Mouse (Mus musculus) megakaryocyte, embryonic 14.5 days (primary cell): ENCODE measurements around the gene Papss2. TPM values are rescaled to one million over a fixed set of nuclear protein-coding genes. Genes with fewer than 3 reads are reported as not detected.

Experiments used
- H3K27me3 ChIP-seq: replicated peaks from 2 replicates; pipeline ENCODE3; 2012; ENCODE audit warnings: inconsistent platforms
- H3K36me3 ChIP-seq: replicated peaks from 2 replicates; pipeline ENCODE3; 2012; ENCODE audit warnings: low read length, inconsistent platforms, mixed read lengths
- H3K4me1 ChIP-seq: 2 replicates; pipeline ENCODE4 v1.6.1; 2012; ENCODE audit warnings: inconsistent platforms
- H3K4me3 ChIP-seq: replicated peaks from 2 replicates; pipeline ENCODE3; 2012; ENCODE audit warnings: moderate library complexity, mild to moderate bottlenecking, inconsistent platforms
- H3K9me3 ChIP-seq: 2 replicates; pipeline ENCODE4 v1.6.1; 2012; ENCODE audit warnings: inconsistent platforms
- FLI1 ChIP-seq: IDR thresholded peaks from 2 replicates; pipeline ENCODE4 v1.6.1; 2012; ENCODE audit warnings: low read length, inconsistent platforms, mixed read lengths
- GATA1 ChIP-seq: IDR thresholded peaks from 3 replicates; pipeline ENCODE4 v1.6.1; 2012; ENCODE audit warnings: mixed read lengths, low read length, inconsistent platforms, borderline replicate concordance
- polyA plus RNA-seq: library from polyadenylated mRNA; stranded (reverse); fragments of >175 nt; gene quantifications from 2 replicates; pipeline ENCODE4 v1.2.3, GENCODE M21; 2012; ENCODE audit warnings: low replicate concordance; ENCODE audit not compliant: insufficient read depth

Papss2 gene
- polyA plus RNA-seq, 1 experiment: 0.66 TPM

DNA sequence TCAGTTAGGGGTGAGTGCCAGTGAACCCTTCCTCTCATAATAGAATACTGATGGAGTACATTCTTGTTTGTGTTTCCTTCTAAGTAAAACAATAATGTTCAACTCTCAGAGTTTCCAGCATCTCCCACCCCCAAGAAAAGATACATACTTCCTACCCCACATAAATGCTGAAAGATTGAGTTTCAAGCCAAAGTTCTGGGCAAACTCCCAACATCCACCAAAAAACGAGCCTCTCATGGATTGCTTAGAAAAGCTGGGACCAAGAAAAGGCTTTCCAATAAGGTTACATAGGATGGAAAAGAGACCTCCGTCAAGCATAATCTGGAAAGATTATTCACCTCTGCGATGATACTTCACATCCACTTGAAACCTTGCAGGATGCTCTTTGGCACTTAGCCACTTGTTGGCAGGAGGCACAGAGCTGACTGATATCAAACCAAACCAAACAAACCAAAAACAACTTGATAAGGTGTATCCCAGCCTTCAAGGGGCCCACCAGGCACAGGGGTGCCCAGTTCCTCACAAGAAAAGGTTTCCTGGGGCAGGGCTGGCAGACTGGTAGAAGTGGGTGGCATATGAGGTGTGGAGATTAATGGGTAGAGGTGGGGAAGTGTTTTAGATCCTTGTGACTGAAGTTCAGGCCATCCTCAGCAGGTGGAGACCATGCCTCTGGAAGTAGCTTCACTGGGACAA lies 26.5 kb upstream of the Papss2 start:
- no peaks in the 10 kb centered on the region for H3K36me3 ChIP-seq
- peaks cover 2% of the 10 kb centered on the region for H3K27me3 ChIP-seq
- peaks cover 17% of the 10 kb centered on the region for H3K4me1 ChIP-seq
- TF ChIP-seq GATA1: no peak
- TF ChIP-seq FLI1: no peak
- H3K9me3 ChIP-seq: no peaks in the 10 kb centered on the region
- H3K4me3 ChIP-seq: no peak overlapping the region

DNA sequence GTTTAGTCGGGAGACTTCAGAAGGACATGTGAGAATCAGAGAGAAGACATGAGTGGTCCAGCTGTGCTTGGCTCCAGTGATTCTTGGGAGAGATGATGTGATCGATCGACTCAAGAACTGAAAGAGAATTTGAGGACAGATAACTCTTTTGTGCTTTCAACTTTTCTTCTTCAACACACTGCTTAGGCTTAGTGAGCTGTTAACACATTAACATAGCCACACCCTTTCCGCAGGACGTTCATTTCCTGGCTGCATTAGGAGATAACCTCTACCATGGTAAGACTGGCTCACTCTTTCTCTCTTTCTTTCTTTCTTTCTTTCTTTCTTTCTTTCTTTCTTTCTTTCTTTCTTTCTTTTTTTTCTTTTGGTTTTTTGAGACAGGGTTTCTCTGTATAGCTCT lies 25.9 kb upstream of the Papss2 start:
- TF ChIP-seq FLI1 (no peak), GATA1 (no peak)
- peak overlapping the region; percentile 62 for H3K4me3 ChIP-seq
- no peaks in the 10 kb centered on the region for H3K36me3 ChIP-seq
- H3K9me3 ChIP-seq: no peaks in the 10 kb centered on the region
- H3K4me1 ChIP-seq: peaks cover 17% of the 10 kb centered on the region
- H3K27me3 ChIP-seq: peaks cover 2% of the 10 kb centered on the region

DNA sequence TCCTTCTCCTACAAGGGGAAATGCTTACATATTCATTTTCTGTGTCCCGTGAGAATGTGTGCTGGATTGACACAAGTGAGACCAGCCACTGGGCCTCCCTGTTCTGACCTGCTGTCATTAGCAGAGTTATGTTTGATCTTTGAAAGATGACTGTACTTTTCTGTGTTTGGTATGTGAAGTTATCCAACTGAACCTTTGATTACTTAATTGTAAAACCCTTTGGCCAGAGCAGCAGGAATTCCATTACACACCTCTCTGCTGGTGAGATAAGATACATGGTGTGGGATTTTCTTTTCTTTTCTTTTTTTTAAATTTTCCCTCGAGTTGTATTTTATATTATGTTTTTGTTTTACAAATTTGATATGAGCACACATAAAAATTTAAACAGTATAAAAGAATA lies 23.4 kb upstream of the Papss2 start:
- Histone ChIP-seq H3K9me3 (no peaks in the 10 kb centered on the region), H3K27me3 (peaks cover 2% of the 10 kb centered on the region), H3K4me1 (peaks cover 19% of the 10 kb centered on the region), H3K4me3 (no peak overlapping the region), H3K36me3 (no peaks in the 10 kb centered on the region)
- no peak for TF ChIP-seq FLI1
- no peak for TF ChIP-seq GATA1

DNA sequence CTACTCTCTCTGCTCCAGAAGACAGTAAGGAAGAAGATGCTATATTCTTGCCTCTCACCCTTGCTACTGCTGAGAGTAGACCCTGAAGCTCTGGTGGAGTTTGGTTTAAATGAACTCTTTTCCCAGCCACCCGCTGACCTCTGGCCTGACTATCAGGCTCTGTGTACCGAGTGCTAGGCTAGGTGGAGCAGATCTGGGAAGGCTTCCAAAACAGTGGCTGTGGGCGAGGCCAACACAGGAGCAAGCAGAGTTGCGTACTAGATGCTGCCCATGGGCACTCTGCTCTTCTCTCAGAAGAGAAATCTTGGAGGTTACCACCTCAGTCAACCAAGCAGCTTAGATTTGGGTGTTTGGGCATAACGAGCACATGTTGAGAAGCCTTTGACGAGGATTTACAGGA lies 22.3 kb upstream of the Papss2 start:
- H3K36me3 ChIP-seq: no peaks in the 10 kb centered on the region
- peaks cover 2% of the 10 kb centered on the region for H3K27me3 ChIP-seq
- peaks cover 18% of the 10 kb centered on the region for H3K4me1 ChIP-seq
- TF ChIP-seq FLI1: no peak
- TF ChIP-seq GATA1: no peak
- no peaks in the 10 kb centered on the region for H3K9me3 ChIP-seq
- no peak overlapping the region for H3K4me3 ChIP-seq

DNA sequence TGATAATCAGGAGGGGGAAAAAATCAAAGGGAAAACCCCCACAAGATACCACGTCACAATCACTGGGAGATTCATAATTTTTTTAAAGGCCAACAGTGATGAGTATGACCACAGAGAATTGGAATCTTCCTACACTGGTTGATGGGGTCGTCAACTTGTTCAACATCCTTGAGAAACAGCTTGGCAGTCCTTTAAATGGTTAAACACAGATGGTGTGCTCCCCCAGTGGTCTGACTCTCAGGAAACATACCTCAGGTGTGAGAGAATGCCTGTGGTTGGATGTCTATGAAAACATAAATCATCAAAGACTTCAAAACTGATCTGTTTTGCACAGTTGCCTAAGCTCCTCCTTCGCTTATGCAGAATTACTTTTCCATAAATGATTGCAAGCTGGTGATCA lies 20.7 kb upstream of the Papss2 start:
- peaks cover 9% of the 10 kb centered on the region for H3K4me1 ChIP-seq
- no peak overlapping the region for H3K4me3 ChIP-seq
- peaks cover 2% of the 10 kb centered on the region for H3K27me3 ChIP-seq
- no peak for TF ChIP-seq GATA1
- no peak for TF ChIP-seq FLI1
- no peaks in the 10 kb centered on the region for H3K9me3 ChIP-seq
- H3K36me3 ChIP-seq: no peaks in the 10 kb centered on the region

DNA sequence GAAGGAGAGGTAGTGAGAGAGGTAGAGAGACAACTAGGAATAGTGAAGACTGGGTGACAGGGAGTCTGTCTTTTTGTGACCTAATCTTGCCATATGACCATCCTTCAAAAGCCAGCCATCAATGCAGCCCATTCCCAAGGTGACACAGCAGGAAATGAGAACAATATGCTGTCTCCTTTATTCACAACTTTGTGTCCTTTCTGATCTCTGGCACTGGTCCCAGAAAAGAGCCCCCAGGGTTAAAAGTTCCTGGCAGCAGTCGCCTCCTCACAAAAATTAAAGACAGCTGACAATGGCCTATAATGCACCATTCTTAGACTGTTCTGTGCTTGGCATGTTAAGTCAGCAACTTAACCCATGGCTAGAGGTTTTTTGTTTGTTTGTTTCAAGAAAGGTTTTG lies 17.8 kb upstream of the Papss2 start:
- no peaks in the 10 kb centered on the region for H3K9me3 ChIP-seq
- no peak overlapping the region for H3K4me3 ChIP-seq
- no peak for TF ChIP-seq FLI1
- TF ChIP-seq GATA1: no peak

DNA sequence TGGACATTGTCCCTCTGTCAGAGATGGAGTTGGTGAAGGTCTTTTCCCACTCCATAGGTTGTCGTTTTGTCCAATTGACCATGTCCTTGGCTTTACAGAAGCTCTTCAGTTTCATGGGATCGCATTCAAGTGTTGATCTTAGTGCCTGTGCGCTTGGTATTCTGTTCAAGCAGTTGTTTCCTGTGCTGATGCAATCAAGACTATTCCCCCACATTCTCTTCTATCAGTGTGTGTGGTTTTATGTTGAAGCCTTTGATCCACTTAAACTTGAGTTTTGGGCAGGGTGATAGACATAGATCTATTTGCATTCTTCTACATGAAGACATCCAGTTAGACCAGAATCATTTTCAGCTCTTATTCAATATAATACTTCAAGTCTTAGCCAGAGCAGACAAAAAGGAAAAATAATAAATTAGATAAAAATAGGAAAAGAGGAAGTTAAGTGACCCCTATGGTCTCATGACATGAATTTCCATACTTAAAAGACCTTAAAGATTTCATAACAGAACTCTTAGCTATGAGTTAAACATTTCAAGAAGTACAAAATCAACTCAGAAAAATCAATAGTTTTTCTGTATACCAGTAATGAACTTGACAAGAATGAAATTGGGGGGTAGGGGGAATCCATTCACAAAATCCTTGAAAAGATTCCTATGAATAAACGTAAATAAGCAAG lies 12.4 kb upstream of the Papss2 start:
- no peak overlapping the region for H3K4me3 ChIP-seq
- H3K9me3 ChIP-seq: peaks cover 4% of the 10 kb centered on the region; the same call in 1 of the 2 replicates
- TF ChIP-seq FLI1: no peak
- no peak for TF ChIP-seq GATA1
- H3K27me3 ChIP-seq: peaks cover 2% of the 10 kb centered on the region
- H3K36me3 ChIP-seq: no peaks in the 10 kb centered on the region
- no peaks in the 10 kb centered on the region for H3K4me1 ChIP-seq

More for the DNA sequence above, 17.8 kb upstream of the Papss2 start:
- Histone ChIP-seq H3K27me3 (peaks cover 4% of the 10 kb centered on the region), H3K36me3 (no peaks in the 10 kb centered on the region), H3K4me1 (peaks cover 8% of the 10 kb centered on the region)

DNA sequence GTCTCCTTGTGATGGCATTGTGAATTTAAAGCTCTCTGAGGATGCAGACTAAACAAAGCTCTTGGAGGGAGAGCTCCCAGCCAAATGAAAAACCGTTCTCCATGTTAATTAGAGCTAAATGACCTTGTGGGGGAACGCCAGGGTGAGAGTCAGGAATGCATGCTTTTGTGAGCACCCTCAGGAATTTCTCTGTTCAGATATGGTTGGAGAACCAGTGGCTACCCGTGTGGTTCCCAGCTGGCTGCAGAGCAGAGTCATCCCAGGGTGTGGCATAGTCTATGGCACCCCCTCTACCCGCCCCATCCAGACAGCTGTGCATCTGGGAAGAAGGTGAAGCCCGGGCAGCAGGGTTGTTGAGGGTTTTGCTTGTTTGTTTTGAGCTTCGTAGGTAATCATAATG lies 7.9 kb upstream of the Papss2 start:
- TF ChIP-seq GATA1 (no peak), FLI1 (no peak)
- peaks cover 4% of the 10 kb centered on the region; the same call in 1 of the 2 replicates for H3K9me3 ChIP-seq
- no peaks in the 10 kb centered on the region for H3K27me3 ChIP-seq
- H3K36me3 ChIP-seq: no peaks in the 10 kb centered on the region
- H3K4me3 ChIP-seq: no peak overlapping the region
- H3K4me1 ChIP-seq: no peaks in the 10 kb centered on the region

DNA sequence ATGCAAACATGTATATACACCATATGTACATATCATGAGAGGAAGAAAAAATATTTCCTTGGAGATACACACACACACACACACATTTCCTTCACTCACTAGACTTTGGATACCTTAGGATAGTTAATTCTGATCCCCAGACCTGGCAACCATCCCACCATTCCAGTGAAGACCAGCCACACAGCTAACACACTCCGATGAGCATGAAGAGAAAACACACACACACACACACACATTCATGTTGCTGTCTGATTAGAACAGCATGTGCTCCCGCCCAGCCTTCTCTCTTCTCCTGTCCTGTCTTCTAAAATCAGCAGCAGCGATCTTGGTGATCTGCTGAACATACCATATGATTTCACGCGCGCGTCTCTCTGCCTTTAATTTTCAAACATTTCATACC lies 2.8 kb upstream of the Papss2 start:
- no peaks in the 10 kb centered on the region for H3K9me3 ChIP-seq
- TF ChIP-seq GATA1 (no peak), FLI1 (no peak)
- no peak overlapping the region for H3K4me3 ChIP-seq
- peaks cover 11% of the 10 kb centered on the region for H3K4me1 ChIP-seq
- H3K36me3 ChIP-seq: no peaks in the 10 kb centered on the region
- H3K27me3 ChIP-seq: peaks cover 33% of the 10 kb centered on the region

DNA sequence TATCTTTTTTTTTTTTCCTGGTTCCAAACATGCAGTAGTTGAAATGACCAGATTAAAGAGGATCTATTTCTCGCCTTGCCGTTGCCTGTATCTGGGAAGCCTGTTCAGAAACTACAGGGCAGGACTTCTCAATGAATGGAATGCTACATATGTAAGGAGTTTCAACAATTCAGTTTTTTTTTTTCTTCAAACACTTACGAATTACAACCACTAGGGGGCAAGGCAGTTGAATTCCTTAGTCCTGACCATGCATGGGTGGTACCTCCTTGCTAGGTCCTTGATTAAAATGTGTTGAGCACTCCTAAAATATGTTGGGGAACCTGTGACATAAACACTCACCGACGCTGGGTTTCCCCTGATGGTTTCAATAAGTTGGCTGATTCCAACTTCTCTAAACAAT lies 1.7 kb upstream of the Papss2 start:
- Histone ChIP-seq H3K27me3 (peaks cover 41% of the 10 kb centered on the region), H3K4me1 (peaks cover 11% of the 10 kb centered on the region)
- TF ChIP-seq GATA1 (no peak), FLI1 (no peak)

DNA sequence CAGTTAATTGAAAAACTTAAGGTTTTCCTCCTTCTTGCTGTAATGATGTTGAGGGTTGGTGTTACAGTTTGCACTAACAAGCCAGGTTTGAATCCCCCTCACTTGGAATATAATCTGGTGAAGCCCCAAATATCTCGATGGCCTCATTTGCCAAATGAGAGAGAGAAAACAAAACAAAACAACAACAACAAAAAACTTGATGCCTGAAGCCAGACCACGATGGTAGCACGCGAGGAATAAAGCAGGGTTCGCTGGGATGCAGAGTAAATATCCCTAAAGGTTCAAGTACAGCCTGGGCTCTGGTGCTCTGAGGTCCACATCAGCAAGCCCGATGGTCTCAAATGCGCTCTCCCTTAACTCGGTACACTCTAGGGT lies 472 bp upstream of the Papss2 start:
- Histone ChIP-seq H3K27me3 (peaks cover 49% of the 10 kb centered on the region), H3K36me3 (no peaks in the 10 kb centered on the region), H3K9me3 (no peaks in the 10 kb centered on the region), H3K4me1 (peaks cover 11% of the 10 kb centered on the region), H3K4me3 (peak overlapping the region; percentile 92)
- TF ChIP-seq GATA1 (no peak), FLI1 (no peak)

More for the DNA sequence above, 1.7 kb upstream of the Papss2 start:
- H3K9me3 ChIP-seq: no peaks in the 10 kb centered on the region
- H3K36me3 ChIP-seq: no peaks in the 10 kb centered on the region
- H3K4me3 ChIP-seq: no peak overlapping the region
